Mouse (Mus musculus): ENCODE measurements around the gene Lrrc36. TPM values are rescaled to one million over a fixed set of nuclear protein-coding genes. Genes with fewer than 3 reads are reported as not detected.

Lrrc36 gene
- polyA plus RNA-seq, 1 experiment from 2014 or later = 0.11 TPM

DNA sequence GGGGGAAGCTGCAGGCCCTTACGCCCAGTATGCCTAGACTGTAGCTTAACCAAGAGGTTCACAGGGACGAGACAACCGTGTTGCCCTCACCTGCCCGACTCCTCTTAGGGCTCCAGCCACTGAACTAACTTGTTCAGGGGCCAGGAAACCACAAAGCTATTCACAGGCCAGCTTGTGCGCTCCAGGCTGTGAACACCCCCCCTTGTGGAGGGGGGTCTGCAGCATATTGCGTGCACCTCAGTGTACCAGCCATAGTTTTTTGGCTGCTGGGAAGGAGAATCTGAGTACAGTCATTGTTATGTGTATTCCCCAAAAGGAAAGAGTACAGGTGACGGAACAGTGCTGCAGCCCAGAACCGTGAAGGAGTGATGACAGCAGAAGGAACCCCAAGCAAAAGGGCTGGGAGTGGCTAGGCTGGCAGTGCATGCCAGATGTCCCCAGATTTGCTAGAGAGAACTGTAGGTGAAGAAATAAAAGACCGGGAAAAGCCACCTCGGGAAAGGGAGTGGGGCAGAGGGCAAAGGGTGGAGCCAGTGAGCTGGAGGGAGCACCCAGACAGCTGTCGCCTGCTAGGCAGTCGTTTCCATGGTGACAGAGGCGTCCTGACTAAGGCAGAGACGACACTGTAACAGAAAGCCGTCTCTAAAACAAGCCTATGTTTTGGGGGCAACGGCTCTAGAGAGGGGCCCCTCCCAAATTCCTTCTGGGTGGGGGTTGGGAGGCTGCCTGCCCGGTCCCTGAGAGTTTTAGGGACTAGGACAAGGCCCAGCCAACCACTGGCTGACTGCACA, 60.6 kb downstream of the Lrrc36 start:
- peaks cover 24% of the 10 kb centered on the region for H3K4me1 ChIP-seq (ENCODE audit: insufficient read depth)
- no peaks in the 10 kb centered on the region for H3K36me3 ChIP-seq (replicated peaks; ENCODE audit: insufficient read depth, low read length)
- TF ChIP-seq EP300 (IDR thresholded peaks at IDR 0.05; ENCODE audit: low read depth) = no peak
- no peak for TF ChIP-seq CTCF (IDR thresholded peaks at IDR 0.05; ENCODE audit: low read depth)
- peaks cover 45% of the 10 kb centered on the region for H3K27me3 ChIP-seq (ENCODE audit: insufficient read depth, low read length)
- no peaks in the 10 kb centered on the region for H3K9me3 ChIP-seq (ENCODE audit: low read length)
- DNase-seq = peak; percentile 57
- H3K9ac ChIP-seq (replicated peaks) = no peak overlapping the region
- no peak overlapping the region for H3K4me3 ChIP-seq (ENCODE audit: low read depth, low read length)
- no peak overlapping the region for H3K27ac ChIP-seq (ENCODE audit: low read depth)
- H3K4me2 ChIP-seq (ENCODE audit: low read depth, low read length) = peak overlapping the region; percentile 23; the same call in 1 of the 2 replicates
- WGBS (ENCODE audit: insufficient replicate concordance) = 30% methylated on average over 17 of the region's 17 CpGs
- ATAC-seq = peak; percentile 31; the same call in 1 of the 2 replicates

DNA sequence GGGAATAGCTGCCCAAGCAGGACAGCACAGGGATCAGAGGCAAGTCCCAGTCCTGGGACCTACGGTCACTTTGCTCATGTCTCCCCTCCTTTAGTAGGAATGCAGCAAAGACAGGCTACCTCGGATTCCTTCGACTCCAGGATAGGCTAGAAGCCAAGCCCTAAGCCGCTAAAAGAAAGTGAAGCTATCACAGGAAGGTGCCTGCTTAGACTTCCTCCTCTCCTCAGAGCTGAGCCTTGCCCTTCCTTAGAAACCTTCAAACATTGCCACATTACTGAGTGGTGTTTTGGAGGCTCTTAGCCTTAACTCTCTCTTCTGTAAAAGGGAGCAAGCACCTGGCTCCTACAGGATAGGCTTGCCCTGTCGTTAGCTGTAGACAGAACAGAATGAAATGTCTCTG, 61.3 kb downstream of the Lrrc36 start:
- no peak for TF ChIP-seq EP300 (IDR thresholded peaks at IDR 0.05; ENCODE audit: low read depth)
- TF ChIP-seq CTCF (IDR thresholded peaks at IDR 0.05; ENCODE audit: low read depth) = no peak
- WGBS (ENCODE audit: insufficient replicate concordance) = 34% methylated on average over 5 of the region's 5 CpGs

DNA sequence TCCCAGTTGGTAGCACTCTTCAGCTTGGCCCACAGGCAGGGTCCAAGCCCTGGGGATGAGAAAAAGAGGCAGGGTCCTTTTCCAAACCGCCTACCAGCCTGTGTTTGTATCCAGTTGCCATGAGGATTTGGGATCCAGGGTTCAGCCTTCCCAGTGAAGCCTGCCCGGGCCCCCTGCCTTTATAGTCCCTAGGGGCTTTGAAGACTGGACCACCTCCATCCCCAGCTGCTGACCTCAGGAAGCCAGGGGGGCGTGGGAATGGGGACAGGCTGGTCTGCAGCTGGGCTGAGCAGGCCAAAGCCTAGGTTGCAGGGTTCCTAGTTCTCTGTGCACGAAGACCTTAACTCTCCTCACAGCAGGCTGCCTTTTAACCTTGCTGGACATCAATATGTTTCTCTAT, 61.9 kb downstream of the Lrrc36 start:
- Histone ChIP-seq H3K27me3 (ENCODE audit: insufficient read depth, low read length) (peaks cover 42% of the 10 kb centered on the region), H3K36me3 (replicated peaks; ENCODE audit: insufficient read depth, low read length) (no peaks in the 10 kb centered on the region), H3K9me3 (ENCODE audit: low read length) (no peaks in the 10 kb centered on the region), H3K4me2 (ENCODE audit: low read depth, low read length) (no peak overlapping the region), H3K27ac (ENCODE audit: low read depth) (no peak overlapping the region), H3K4me3 (ENCODE audit: low read depth, low read length) (no peak overlapping the region), H3K4me1 (ENCODE audit: insufficient read depth) (peaks cover 18% of the 10 kb centered on the region), H3K9ac (replicated peaks) (no peak overlapping the region)
- no peak for ATAC-seq
- WGBS (ENCODE audit: insufficient replicate concordance) = 84% methylated on average over 4 of the region's 4 CpGs
- TF ChIP-seq EP300 (IDR thresholded peaks at IDR 0.05; ENCODE audit: low read depth) (no peak), CTCF (IDR thresholded peaks at IDR 0.05; ENCODE audit: low read depth) (no peak)
- no peak for DNase-seq

More for the DNA sequence above, 61.3 kb downstream of the Lrrc36 start:
- no peak for ATAC-seq
- peaks cover 23% of the 10 kb centered on the region for H3K4me1 ChIP-seq (ENCODE audit: insufficient read depth)
- H3K27me3 ChIP-seq (ENCODE audit: insufficient read depth, low read length) = peaks cover 44% of the 10 kb centered on the region
- no peak overlapping the region for H3K4me2 ChIP-seq (ENCODE audit: low read depth, low read length)
- H3K4me3 ChIP-seq (ENCODE audit: low read depth, low read length) = no peak overlapping the region
- no peaks in the 10 kb centered on the region for H3K36me3 ChIP-seq (replicated peaks; ENCODE audit: insufficient read depth, low read length)
- no peaks in the 10 kb centered on the region for H3K9me3 ChIP-seq (ENCODE audit: low read length)
- DNase-seq = no peak
- H3K27ac ChIP-seq (ENCODE audit: low read depth) = no peak overlapping the region
- H3K9ac ChIP-seq (replicated peaks) = no peak overlapping the region

DNA sequence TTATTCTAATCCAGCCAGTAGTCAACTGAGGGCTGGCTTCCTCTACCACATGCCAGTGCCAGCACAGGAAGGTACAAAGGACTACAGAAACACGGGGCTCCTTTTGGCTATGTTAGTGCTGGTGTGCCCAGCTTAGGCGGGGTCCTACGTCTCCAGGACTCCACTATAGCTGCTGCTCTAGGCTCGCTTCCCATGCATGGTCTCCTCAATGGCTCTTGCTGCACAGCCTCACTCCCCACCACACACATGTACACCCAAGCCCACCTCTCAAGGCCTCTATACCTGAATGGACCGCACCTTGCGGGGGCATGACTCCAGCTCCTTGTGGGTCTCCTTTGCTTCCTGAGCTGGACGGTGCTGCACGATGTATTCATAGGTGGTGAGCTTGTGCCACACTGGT, 62.4 kb downstream of the Lrrc36 start:
- H3K27me3 ChIP-seq (ENCODE audit: insufficient read depth, low read length) = peaks cover 40% of the 10 kb centered on the region
- H3K4me2 ChIP-seq (ENCODE audit: low read depth, low read length) = no peak overlapping the region
- no peaks in the 10 kb centered on the region for H3K9me3 ChIP-seq (ENCODE audit: low read length)
- no peak overlapping the region for H3K9ac ChIP-seq (replicated peaks)
- 83% methylated on average over 8 of the region's 8 CpGs for WGBS (ENCODE audit: insufficient replicate concordance)
- TF ChIP-seq EP300 (IDR thresholded peaks at IDR 0.05; ENCODE audit: low read depth) (no peak), CTCF (IDR thresholded peaks at IDR 0.05; ENCODE audit: low read depth) (no peak)
- no peak overlapping the region for H3K4me3 ChIP-seq (ENCODE audit: low read depth, low read length)
- no peaks in the 10 kb centered on the region for H3K36me3 ChIP-seq (replicated peaks; ENCODE audit: insufficient read depth, low read length)
- H3K4me1 ChIP-seq (ENCODE audit: insufficient read depth) = peaks cover 16% of the 10 kb centered on the region
- DNase-seq (no peak), ATAC-seq (no peak)
- H3K27ac ChIP-seq (ENCODE audit: low read depth) = no peak overlapping the region

DNA sequence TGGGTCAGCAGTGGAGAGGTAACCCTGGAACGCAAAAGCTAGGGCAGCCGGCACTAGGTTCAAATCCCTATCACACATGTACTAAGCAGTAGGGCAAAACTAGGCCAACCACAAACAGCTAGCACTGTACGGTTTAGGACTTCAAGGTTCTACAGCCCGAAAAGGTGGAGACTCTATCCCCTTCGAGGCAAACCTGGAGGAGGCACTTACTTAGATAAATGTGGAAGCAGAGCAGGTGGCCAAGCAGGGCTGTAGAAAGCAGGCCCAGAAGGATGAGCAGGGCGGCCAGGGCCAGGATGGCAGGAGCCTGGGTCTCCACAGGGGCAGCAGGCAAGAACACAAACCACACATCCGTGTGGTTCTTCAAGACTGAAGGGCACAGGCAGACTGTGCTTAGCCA, 62.8 kb downstream of the Lrrc36 start:
- peaks cover 12% of the 10 kb centered on the region for H3K4me1 ChIP-seq (ENCODE audit: insufficient read depth)

DNA sequence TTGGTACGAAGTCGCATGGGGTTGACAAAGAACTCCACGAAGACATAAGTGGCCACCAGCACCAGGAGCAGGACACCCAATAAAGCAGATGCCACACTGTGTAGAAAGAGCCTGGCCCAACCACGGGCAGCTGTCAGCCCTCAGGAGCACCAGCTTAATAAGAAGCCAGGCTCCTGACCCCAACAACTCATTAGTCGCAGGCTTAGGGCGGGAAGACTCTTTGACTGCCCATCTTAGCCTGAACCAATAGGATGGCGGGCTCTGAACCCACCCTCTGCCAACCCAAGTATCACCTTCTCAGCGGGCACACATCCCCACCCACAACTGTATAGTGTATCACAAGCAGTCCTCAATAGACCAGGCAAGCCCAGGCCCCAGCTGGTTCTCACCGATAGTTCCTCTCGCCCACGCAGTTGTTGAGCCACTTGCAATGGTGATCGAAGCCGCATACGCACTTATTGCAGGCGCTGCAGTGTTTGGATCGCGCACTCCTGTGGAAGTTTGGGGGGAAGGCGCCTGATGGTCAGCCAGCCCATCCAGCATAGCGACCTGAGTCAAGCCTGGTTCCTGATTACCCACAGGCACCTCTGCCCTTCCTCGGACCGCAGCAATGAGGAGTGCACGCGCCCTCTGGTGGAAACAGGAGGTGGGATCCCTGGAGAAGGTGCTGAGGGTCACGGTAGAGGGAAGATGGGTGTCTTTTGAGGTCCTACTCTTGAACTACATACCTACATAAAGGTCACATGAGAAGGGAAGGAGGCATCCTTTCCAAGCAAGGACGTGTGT, 63.5 kb downstream of the Lrrc36 start:
- no peak overlapping the region for H3K4me2 ChIP-seq (ENCODE audit: low read depth, low read length)
- no peak overlapping the region for H3K4me3 ChIP-seq (ENCODE audit: low read depth, low read length)
- peaks cover 30% of the 10 kb centered on the region for H3K27me3 ChIP-seq (ENCODE audit: insufficient read depth, low read length)
- no peaks in the 10 kb centered on the region for H3K36me3 ChIP-seq (replicated peaks; ENCODE audit: insufficient read depth, low read length)
- DNase-seq (peak; percentile 72), ATAC-seq (no peak)
- H3K9me3 ChIP-seq (ENCODE audit: low read length) = no peaks in the 10 kb centered on the region
- WGBS (ENCODE audit: insufficient replicate concordance) = 47% methylated on average over 25 of the region's 25 CpGs
- peak; percentile 93 for TF ChIP-seq CTCF (IDR thresholded peaks at IDR 0.05; ENCODE audit: low read depth)
- TF ChIP-seq EP300 (IDR thresholded peaks at IDR 0.05; ENCODE audit: low read depth) = no peak
- H3K9ac ChIP-seq (replicated peaks) = no peak overlapping the region
- H3K4me1 ChIP-seq (ENCODE audit: insufficient read depth) = peaks cover 10% of the 10 kb centered on the region
- H3K27ac ChIP-seq (ENCODE audit: low read depth) = no peak overlapping the region

More for the DNA sequence above, 62.8 kb downstream of the Lrrc36 start:
- Histone ChIP-seq H3K9me3 (ENCODE audit: low read length) (no peaks in the 10 kb centered on the region), H3K9ac (replicated peaks) (no peak overlapping the region), H3K36me3 (replicated peaks; ENCODE audit: insufficient read depth, low read length) (no peaks in the 10 kb centered on the region), H3K4me3 (ENCODE audit: low read depth, low read length) (no peak overlapping the region), H3K27me3 (ENCODE audit: insufficient read depth, low read length) (peaks cover 36% of the 10 kb centered on the region), H3K4me2 (ENCODE audit: low read depth, low read length) (no peak overlapping the region), H3K27ac (ENCODE audit: low read depth) (no peak overlapping the region)
- ATAC-seq (no peak), DNase-seq (no peak)
- TF ChIP-seq CTCF (IDR thresholded peaks at IDR 0.05; ENCODE audit: low read depth) (no peak), EP300 (IDR thresholded peaks at IDR 0.05; ENCODE audit: low read depth) (no peak)
- 81% methylated on average over 7 of the region's 7 CpGs for WGBS (ENCODE audit: insufficient replicate concordance)

All from liver, postnatal 0 days (tissue).